Mouse (Mus musculus): ENCODE data around the gene Prlr.

Prlr gene

DNA sequence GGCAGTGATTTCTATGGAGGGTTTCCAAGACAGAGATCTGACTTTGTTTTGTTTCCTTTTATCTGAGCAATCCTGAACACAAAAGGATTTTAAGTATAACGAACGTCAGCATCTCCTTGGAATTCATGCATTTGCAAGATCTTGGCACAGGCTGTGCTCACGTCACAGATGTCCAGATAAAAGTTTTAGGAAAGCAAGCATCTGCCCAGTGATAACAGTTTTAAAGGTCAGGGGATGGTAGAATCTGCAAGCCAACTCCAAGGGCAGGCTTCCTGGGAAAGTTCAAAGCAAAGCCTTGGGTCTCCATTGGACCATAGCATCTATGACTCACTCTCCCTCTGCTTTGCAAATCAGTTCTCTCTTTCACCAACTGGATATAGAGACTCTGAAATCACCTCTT, 153.6 kb downstream of the Prlr start:
- DNase-seq (ENCODE audit: low spot score) = no peak

DNA sequence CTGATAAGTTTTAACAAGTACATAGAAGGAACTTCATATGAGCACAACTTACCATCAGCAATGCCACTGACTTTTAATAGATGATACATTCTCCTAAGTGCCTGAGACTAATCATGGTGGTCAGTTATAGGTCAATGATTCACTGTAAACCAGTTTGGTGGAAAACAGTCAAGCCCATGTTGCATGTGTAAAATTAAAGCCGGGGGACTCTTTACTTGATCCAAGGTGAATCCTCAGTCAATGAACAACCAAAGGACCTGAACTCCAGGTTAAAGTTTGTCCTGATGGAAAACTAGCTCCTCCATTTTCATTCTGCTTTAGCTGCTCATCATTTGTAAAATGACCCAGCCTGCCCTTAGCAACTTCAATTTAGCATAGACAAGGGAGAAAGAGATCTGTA, 155.5 kb downstream of the Prlr start:
- DNase-seq (ENCODE audit: low spot score) = no peak

DNA sequence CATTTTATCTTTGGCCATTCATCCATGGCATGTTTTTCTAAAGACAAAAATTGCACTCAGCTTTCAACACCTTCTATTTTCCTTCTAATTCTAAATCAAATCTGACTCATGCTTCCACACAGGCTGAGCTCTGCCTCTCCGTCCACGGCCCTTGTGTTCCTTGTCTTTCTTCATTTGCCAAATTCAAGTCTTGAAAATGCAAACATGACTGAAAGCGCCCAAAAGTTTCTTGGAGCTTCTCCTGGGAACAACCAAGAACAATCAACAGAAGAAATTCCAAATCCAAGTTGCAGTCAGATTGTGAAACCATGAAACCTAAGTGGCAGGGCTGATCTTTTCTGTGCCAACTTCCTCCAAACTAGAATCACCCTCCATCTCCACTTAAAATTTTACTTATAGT, 161.6 kb downstream of the Prlr start:
- DNase-seq (ENCODE audit: low spot score) = no peak

DNA sequence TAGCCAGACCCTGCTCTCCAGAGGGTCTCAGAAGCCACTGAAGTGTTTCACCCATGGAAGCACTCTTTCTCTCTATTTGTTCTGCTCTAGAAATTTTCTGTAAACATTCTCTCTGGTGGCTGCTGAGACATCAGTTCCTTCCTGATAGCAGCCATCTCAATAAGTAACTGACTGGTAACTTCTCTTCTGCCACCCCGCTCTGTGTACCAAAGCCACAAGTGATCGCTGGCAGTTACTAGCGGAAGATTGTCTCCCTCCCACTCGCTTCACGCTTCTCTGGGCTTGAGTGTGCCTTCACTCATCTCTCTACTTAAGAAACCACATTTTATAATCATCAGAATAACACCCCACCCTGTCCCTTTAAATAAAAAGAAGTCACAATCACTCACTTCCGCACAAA, 170.0 kb downstream of the Prlr start:
- DNase-seq (ENCODE audit: low spot score) = peak; percentile 5

DNA sequence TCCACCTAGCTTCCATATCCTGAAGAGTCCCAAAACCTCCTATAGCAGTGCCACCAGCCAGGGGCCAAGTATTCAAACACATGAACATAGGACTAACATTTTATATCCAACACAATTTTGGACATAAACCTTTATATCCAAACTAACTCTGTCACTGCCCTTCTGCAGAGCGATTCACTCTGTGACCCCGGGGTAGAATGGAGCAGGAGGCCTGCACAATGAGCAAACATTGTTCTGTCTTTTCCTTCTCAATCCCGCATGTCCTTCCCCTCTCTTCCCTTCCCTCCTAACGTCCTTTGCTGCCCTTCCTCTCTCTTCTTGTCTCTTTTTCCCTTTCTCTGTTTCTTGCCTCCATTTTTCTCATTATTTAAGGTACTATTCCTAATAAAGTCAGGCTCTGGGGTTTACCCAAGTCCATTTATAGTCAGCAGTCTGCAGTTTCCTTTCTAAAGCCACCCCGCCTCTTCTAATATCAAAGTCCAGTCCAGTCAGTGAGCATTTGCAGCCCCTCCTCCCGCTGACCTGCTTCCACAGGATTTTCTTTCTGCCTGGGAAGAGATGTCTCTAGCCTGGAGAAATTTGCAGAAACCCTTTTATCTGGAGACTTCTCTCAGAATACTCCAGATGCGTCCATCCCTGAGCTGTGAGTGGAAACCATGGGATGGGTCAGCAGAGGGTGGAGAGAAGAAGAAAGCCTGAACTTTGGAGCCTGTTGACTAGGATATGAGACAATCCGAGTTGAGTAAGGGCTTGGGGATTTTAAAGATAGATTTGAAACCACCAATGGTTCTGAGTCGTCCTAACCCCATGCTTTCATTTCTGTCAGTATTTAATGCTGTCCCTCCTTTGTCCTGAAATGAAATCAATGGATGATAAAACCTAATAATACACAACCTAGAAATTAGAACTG, 181.3 kb downstream of the Prlr start, which contains the start of gene Agxt2:
Gene Agxt2, plus strand, starts transcription at position 494 of the 910 bp plus-strand sequence.
- DNase-seq (ENCODE audit: low spot score) = no peak

DNA sequence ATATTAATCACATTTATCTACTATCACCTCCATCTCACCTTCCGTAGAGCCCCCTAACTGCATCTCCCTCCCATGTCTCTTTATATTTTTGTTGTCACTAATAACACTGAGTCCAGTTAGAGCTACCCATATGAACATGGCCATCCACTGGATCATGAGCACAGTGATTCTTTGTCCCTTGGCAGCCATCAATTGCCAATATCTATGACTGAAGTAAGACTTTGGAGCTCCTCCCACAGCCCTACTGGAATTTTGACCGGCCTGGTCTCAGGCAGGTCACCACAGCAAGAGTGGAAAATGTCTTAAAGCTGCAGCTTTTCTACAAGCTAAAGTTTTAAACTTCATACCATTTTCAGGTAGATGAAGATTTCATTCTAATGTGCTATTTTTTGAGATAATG, 189.3 kb downstream of the Prlr start:
- no peak for DNase-seq (ENCODE audit: low spot score)

DNA sequence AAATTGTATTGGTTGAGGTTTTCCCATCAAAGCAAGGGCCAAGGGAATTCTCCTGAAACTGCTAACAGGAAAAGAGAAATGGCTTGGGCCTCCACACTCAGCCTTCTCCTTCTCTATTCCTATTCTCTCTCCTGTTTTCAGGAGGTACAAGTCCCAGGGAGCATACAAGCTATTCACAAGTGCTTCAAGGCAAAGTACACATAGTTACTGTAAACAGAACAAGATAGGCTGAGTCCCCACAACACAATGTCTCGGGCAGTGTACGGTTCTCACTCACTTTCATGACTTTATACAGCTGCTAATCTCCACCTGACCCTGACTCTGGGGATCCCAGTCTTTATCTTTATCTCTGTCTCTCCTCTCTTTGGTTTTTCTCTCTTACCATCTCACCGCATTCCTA, 198.4 kb downstream of the Prlr start:
- DNase-seq (ENCODE audit: low spot score) = no peak

DNA sequence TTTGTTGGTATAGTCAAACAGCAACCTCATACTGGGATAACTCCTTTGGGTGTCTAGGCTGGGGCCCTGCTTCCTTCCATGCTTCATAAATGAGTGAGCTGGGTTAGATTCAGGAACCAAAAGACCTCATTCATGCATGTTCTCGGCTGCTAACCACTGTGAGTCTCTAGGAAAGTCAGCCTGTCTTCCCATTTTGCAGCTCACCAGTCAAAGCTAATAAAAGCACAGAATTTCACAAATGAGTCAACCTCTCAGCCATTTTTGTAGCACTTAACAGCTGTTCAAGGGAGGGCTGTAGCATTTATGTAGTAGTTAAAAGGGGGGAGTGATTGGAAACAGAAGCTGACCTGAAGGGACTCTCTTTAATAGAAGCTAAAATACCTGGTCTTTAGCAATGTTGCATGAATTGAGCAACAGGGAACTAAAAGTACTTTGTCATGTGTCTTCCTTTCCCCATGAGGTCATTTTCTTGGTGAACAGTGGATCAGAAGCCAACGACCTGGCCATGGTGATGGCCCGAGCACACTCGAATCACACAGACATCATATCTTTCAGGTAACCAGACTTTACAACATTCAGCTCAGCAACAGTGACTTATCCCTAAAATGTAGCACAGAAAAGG, 201.4 kb downstream of the Prlr start:
- DNase-seq (ENCODE audit: low spot score) = no peak

DNA sequence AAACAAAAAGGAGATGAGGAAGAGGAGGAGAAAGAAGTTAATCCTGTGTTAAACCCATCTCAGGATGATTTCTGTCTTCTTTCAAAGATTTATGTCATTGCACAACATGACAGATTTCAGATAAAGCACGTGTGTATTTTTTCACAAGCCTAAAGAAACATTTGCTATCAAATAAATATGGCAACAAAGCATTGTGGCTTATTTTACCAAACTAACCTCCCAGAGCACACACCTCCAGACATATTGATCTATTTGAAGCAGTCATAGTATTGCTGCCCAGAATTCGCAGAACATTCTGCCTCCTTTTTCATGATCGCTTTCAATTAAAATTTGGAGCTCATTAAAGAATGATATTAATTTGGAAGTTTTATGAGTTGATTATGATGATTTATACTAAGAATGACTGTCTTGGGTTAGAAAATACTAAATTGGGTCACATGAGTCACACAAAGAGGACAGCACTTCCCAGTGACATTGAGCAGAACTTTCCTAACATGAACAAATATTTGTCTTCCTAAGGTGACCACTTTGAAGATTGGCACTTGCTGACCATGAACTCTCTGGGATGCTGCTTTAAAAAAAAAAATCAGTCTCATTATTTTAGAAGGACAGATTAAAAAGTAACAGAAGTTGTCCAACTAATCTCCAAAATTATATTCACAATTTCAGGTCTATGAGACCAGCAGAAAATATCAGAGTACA, 202.9 kb downstream of the Prlr start:
- no peak for DNase-seq (ENCODE audit: low spot score)

DNA sequence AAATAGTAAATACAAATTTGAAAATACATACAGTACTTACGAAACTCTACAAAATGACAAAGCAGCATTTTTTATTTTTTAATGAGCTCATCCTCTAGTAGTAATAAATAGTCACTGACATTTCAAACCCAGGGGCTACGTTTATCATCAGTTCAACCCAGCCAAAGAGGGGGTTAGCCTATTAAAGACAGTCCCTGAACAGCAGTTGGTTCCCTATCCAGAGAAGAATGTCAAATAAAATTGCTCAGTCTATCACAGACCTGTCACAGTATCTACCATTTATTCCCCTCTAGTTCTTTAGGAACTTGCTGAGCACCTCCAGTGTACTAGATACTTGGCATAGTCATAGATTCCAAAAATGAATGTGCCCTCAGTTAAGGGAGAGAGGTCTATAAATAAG, 210.2 kb downstream of the Prlr start:
- no peak for DNase-seq (ENCODE audit: low spot score)

Data from retina, embryonic 14.5 days (tissue).